Mouse (Mus musculus): ENCODE measurements around the gene Plin2. TPM values are rescaled to one million over a fixed set of nuclear protein-coding genes. Genes with fewer than 3 reads are reported as not detected.
"Not testable (repeated sequence)": the region's sequence is repeated elsewhere in the genome, so short reads cannot be mapped to it uniquely, and the experiment has no call there.

Plin2 gene
- polyA plus RNA-seq, 1 experiment from 2014 or later, result 38.2 TPM

DNA sequence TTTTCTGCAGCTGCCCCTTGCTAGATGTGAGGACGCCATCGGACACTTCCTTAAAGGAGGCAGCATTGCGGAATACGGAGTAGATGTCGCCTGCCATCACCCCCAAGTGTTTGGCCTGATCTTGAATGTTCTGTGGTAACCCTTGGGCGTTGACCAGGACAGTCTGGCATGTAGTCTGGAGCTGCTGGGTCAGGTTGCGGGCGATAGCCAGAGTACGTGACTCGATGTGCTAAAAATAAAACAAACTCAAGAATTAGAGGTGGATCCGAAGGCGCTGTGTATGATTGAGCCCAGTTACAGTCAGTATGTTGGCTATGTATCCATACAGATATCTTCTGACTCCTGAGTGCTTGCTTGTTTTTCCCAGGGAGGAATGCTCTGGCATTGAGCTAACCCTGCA, 12.7 kb downstream of the Plin2 start:
- H3K27me3 ChIP-seq (ENCODE audit: control insufficient read depth, insufficient read depth, low read depth, low read length), result no peaks in the 10 kb centered on the region
- H3K4me3 ChIP-seq (ENCODE audit: low read depth, low read length), result no peak overlapping the region
- H3K4me1 ChIP-seq (ENCODE audit: control insufficient read depth, insufficient read depth, low read length), result no peaks in the 10 kb centered on the region
- no peak overlapping the region for H3K27ac ChIP-seq (ENCODE audit: low read length)
- 95% methylated on average over 12 of the region's 12 CpGs for WGBS
- no peak for ATAC-seq
- H3K9ac ChIP-seq (ENCODE audit: low read depth, low read length), result no peak overlapping the region
- peaks cover 22% of the 10 kb centered on the region for H3K36me3 ChIP-seq (ENCODE audit: control insufficient read depth, insufficient read depth, low read length)
- no peak overlapping the region for H3K4me2 ChIP-seq (ENCODE audit: low read length)
- H3K9me3 ChIP-seq (replicated peaks; ENCODE audit: control insufficient read depth, low read length, poor library complexity, severe bottlenecking), result no peaks in the 10 kb centered on the region

DNA sequence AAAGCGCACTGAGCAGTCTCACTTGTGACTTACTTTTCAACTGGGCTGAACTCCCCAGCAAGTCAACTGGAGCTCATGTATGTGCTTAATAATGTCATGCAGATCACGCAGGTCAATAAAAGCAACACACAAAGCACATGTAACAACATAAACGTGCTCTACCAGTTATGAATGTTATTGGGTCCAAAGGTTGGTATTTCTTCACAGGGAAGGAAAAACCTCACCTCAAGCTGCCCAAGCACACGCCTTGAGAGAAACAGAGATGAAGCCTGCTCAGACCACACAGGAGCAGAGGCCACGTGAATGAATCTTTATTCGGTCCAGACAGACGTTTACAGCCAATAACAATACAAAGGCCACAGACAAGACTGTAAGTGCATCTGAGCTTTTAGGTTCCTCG, 13.4 kb downstream of the Plin2 start:
- H3K27me3 ChIP-seq (ENCODE audit: control insufficient read depth, insufficient read depth, low read depth, low read length); H3K4me3 ChIP-seq (ENCODE audit: low read depth, low read length); H3K27ac ChIP-seq (ENCODE audit: low read length); H3K4me1 ChIP-seq (ENCODE audit: control insufficient read depth, insufficient read depth, low read length); ATAC-seq; H3K4me2 ChIP-seq (ENCODE audit: low read length); H3K9me3 ChIP-seq (replicated peaks; ENCODE audit: control insufficient read depth, low read length, poor library complexity, severe bottlenecking); H3K9ac ChIP-seq (ENCODE audit: low read depth, low read length): not testable (repeated sequence)
- peaks cover 18% of the 10 kb centered on the region for H3K36me3 ChIP-seq (ENCODE audit: control insufficient read depth, insufficient read depth, low read length)
- WGBS, result 91% methylated on average over 8 of the region's 8 CpGs

DNA sequence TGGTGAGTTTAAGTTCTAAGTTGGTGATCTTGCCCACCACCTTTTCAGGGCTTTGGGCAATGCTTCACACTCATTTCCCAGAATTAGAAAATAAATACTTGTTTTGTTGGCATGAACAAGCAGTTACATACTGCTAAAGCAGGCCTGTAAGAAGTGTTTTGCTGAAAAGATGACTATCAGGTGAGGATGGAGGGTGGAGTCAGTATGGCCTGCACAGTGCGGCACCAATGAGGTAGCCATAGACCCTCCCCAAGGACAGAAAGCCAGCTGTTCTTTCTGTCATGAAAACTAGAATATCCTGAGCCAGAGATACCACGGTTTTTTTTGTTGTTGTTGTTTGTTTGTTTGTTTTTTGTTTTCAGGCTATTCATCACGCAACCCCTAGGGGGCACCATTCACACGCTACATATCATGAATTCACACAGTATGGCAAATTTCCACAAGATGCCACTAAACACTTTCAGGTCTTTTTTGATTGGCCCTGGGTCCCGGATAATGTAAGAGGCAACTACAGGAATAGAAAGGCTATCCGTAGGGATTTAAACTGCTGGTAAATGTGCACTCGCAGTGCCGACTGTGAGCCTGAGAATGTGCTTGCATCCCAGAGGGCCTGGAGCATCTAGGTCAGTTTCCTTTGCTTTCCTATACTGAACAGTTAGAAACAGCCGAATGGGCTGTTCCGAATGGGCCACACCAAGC, 18.0 kb downstream of the Plin2 start:
- Histone ChIP-seq H3K4me3 (ENCODE audit: low read depth, low read length) (no peak overlapping the region), H3K4me2 (ENCODE audit: low read length) (no peak overlapping the region), H3K27ac (ENCODE audit: low read length) (no peak overlapping the region), H3K27me3 (ENCODE audit: control insufficient read depth, insufficient read depth, low read depth, low read length) (no peaks in the 10 kb centered on the region), H3K9ac (ENCODE audit: low read depth, low read length) (no peak overlapping the region), H3K4me1 (ENCODE audit: control insufficient read depth, insufficient read depth, low read length) (no peaks in the 10 kb centered on the region), H3K36me3 (ENCODE audit: control insufficient read depth, insufficient read depth, low read length) (no peaks in the 10 kb centered on the region), H3K9me3 (replicated peaks; ENCODE audit: control insufficient read depth, low read length, poor library complexity, severe bottlenecking) (no peaks in the 10 kb centered on the region)
- no peak for ATAC-seq
- WGBS, result 74% methylated on average over 10 of the region's 10 CpGs

DNA sequence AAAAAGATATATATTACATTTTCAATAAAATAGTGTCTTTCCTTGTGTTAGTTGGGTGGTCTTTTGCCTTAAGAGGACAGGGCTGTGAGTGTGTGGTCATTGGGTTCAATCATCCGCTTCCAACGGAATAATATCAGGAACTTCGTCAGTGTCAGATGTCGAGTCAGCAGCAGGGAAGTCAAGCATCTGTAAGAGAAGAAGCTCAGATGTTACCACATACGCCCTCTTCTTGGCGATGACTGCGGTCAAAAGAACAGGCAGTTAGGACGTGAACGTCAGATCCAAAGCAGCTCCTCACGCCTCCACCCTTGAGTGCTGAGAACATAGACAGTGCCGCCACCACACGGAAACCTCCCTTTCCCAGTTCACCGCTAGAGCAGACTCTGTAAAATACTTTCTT, 21.5 kb downstream of the Plin2 start:
- H3K4me1 ChIP-seq (ENCODE audit: control insufficient read depth, insufficient read depth, low read length); ATAC-seq; H3K27me3 ChIP-seq (ENCODE audit: control insufficient read depth, insufficient read depth, low read depth, low read length); H3K4me2 ChIP-seq (ENCODE audit: low read length); H3K9me3 ChIP-seq (replicated peaks; ENCODE audit: control insufficient read depth, low read length, poor library complexity, severe bottlenecking); H3K4me3 ChIP-seq (ENCODE audit: low read depth, low read length); H3K9ac ChIP-seq (ENCODE audit: low read depth, low read length); H3K27ac ChIP-seq (ENCODE audit: low read length); H3K36me3 ChIP-seq (ENCODE audit: control insufficient read depth, insufficient read depth, low read length): not testable (repeated sequence)
- WGBS, result 94% methylated on average over 10 of the region's 13 CpGs

DNA sequence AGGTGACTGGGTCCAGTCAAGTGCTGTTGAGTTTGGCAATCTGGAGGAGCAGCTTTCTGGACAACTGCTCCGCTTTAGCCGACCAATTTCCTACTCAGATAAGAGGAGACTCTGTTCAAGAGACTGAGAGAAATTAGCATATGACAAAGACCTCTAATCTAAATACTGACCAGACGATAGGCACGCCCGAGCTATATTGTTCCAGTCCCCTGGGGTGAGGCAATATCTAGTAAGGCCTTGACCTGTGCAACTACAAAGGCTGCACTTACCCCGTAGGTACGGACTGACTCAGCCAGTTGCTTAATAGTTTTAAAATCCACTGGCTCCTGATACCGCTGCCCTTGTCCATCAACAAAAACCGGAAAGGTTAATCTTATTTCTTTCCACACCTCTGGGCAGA, 32.3 kb downstream of the Plin2 start:
- 92% methylated on average over 9 of the region's 9 CpGs for WGBS
- not testable (repeated sequence) for ATAC-seq; H3K4me2 ChIP-seq (ENCODE audit: low read length); H3K36me3 ChIP-seq (ENCODE audit: control insufficient read depth, insufficient read depth, low read length); H3K9me3 ChIP-seq (replicated peaks; ENCODE audit: control insufficient read depth, low read length, poor library complexity, severe bottlenecking); H3K27me3 ChIP-seq (ENCODE audit: control insufficient read depth, insufficient read depth, low read depth, low read length); H3K9ac ChIP-seq (ENCODE audit: low read depth, low read length); H3K4me3 ChIP-seq (ENCODE audit: low read depth, low read length); H3K27ac ChIP-seq (ENCODE audit: low read length); H3K4me1 ChIP-seq (ENCODE audit: control insufficient read depth, insufficient read depth, low read length)

DNA sequence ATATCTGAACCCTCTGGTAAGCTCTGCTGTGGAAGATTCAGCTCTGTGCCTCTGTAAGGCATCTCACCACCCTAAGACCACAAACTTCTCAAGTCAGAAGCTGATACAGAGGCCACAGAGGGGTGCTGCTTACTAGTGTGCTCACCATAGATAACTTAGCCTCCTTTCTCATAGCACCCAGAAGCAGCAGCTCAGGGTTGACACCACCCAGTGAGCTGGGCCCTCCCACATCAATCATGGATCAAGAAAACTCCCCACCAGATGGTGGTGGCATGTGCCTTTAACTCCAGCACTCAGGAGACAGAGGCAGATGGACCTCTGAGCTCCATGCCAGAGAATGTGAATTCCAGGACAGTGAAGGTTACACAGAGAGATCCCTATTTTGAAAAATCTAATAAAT, 35.0 kb downstream of the Plin2 start:
- H3K27me3 ChIP-seq (ENCODE audit: control insufficient read depth, insufficient read depth, low read depth, low read length); H3K9me3 ChIP-seq (replicated peaks; ENCODE audit: control insufficient read depth, low read length, poor library complexity, severe bottlenecking); H3K9ac ChIP-seq (ENCODE audit: low read depth, low read length); H3K4me2 ChIP-seq (ENCODE audit: low read length); H3K27ac ChIP-seq (ENCODE audit: low read length); ATAC-seq; H3K4me3 ChIP-seq (ENCODE audit: low read depth, low read length); H3K4me1 ChIP-seq (ENCODE audit: control insufficient read depth, insufficient read depth, low read length); H3K36me3 ChIP-seq (ENCODE audit: control insufficient read depth, insufficient read depth, low read length): not testable (repeated sequence)

DNA sequence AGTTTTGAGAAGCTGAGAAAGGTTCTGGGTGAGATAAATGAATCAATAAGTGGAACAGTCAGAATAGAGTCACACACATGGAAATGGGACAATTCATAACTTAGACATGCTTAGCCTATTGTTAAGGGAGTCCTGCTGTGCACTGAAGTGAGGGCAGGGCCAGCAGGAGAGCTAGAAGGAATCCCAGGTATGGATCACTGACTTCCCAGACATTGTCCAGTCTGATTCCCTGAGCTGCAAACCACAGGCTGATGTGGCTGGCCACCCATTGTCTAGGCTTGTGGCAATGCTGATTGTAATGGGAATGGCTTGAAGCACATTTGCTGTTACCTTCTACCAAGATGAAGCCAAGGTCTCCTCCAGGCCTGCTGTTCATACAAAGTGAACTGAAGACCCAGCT, 35.5 kb downstream of the Plin2 start:
- not testable (repeated sequence) for H3K9me3 ChIP-seq (replicated peaks; ENCODE audit: control insufficient read depth, low read length, poor library complexity, severe bottlenecking); H3K27ac ChIP-seq (ENCODE audit: low read length); H3K4me1 ChIP-seq (ENCODE audit: control insufficient read depth, insufficient read depth, low read length); ATAC-seq; H3K36me3 ChIP-seq (ENCODE audit: control insufficient read depth, insufficient read depth, low read length); H3K4me2 ChIP-seq (ENCODE audit: low read length); H3K9ac ChIP-seq (ENCODE audit: low read depth, low read length); H3K4me3 ChIP-seq (ENCODE audit: low read depth, low read length); H3K27me3 ChIP-seq (ENCODE audit: control insufficient read depth, insufficient read depth, low read depth, low read length)

DNA sequence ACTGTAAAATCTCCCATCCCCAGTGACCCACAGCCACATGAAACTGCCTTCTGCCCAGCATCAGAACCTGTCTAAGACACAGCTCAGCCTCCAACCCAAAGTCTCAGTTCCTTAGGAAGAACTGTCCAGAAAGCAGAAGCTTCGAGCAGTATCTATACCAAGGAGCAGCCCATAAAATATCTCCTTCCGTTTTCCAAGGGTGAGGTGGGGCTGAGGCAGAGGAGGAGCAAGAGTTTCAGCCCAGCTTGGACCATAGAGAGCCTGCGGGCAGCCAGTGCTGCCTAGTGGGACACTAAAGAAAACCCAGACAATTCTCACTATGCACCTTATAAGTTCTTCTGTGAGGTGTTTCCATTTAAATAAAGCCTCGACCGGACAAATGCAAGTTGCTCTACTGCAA, 37.3 kb downstream of the Plin2 start:
- not testable (repeated sequence) for H3K27me3 ChIP-seq (ENCODE audit: control insufficient read depth, insufficient read depth, low read depth, low read length); H3K36me3 ChIP-seq (ENCODE audit: control insufficient read depth, insufficient read depth, low read length); ATAC-seq; H3K4me3 ChIP-seq (ENCODE audit: low read depth, low read length); H3K27ac ChIP-seq (ENCODE audit: low read length); H3K9me3 ChIP-seq (replicated peaks; ENCODE audit: control insufficient read depth, low read length, poor library complexity, severe bottlenecking); H3K4me1 ChIP-seq (ENCODE audit: control insufficient read depth, insufficient read depth, low read length); H3K9ac ChIP-seq (ENCODE audit: low read depth, low read length); H3K4me2 ChIP-seq (ENCODE audit: low read length)
- 89% methylated on average over 4 of the region's 5 CpGs for WGBS

DNA sequence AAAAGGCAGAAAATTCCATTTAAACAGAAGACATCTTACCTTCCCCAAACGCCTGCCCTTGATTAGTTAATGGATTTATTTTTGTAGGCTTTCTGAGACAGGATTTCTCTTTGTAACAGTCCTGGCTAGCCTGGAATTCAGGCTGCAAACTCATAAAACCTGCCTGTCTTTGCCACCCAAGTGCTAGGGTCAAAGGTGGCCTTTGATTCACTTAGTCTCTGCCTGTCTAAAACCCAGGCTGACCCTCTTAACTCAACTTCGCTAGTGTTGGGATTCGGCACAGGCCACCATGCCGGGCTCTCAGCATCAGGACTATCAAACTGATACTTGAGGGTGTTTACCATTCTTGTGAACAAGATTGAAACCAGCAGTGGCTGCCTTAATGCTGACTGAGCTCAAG, 38.0 kb downstream of the Plin2 start:
- Histone ChIP-seq H3K4me3 (ENCODE audit: low read depth, low read length) (no peak overlapping the region), H3K36me3 (ENCODE audit: control insufficient read depth, insufficient read depth, low read length) (no peaks in the 10 kb centered on the region), H3K4me1 (ENCODE audit: control insufficient read depth, insufficient read depth, low read length) (no peaks in the 10 kb centered on the region), H3K9ac (ENCODE audit: low read depth, low read length) (no peak overlapping the region), H3K27me3 (ENCODE audit: control insufficient read depth, insufficient read depth, low read depth, low read length) (no peaks in the 10 kb centered on the region), H3K27ac (ENCODE audit: low read length) (no peak overlapping the region), H3K9me3 (replicated peaks; ENCODE audit: control insufficient read depth, low read length, poor library complexity, severe bottlenecking) (no peaks in the 10 kb centered on the region), H3K4me2 (ENCODE audit: low read length) (no peak overlapping the region)
- ATAC-seq, result no peak
- 68% methylated on average over 4 of the region's 4 CpGs for WGBS
